Mouse (Mus musculus) gastrocnemius, postnatal 4 days (tissue): ENCODE data around the gene Sap25. TPM values are rescaled to one million over a fixed set of nuclear protein-coding genes. Genes with fewer than 3 reads are reported as not detected.
A peak's percentile ranks its signal among the peaks of the same experiment; 100 is the strongest.

ENCODE experiments used
- DNase-seq, 2 experiments: peaks; one replicate each; pipeline ENCODE4 v3.0.0; 2021 to 2022; ENCODE audit warnings: low spot score in 2 of 2, mixed read lengths in 2 of 2
- total RNA-seq, 2 experiments: library from RNA; stranded (reverse); gene quantifications; 2 replicates each; pipeline ENCODE4 v1.2.3; 2021

The Sap25 gene
- total RNA-seq, 2 experiments from 2014 or later = 3.2 to 3.8 TPM

- DNase-seq = no peak
Observed at GRCm38 (mm10) chr5:137627991-137628390, 13.1 kb upstream of the Sap25 start.

- peak; percentile 93 to 98 for DNase-seq
Observed at GRCm38 (mm10) chr5:137628498-137629305, 12.4 kb upstream of the Sap25 start, which contains the start of the genes Fbxo24, Lrch4 and Gm20605. Fbxo24 (minus strand) TSS chr5:137629002. Lrch4 (plus strand) TSS chr5:137629121. Gm20605 (plus strand) TSS chr5:137629175.

GRCm38 (mm10) chr5:137629306-137629721, 11.8 kb upstream of the Sap25 start:
- DNase-seq = peak in 1 of 2 experiments; percentile 42

- no peak for DNase-seq
Observed at GRCm38 (mm10) chr5:137629906-137630545, 11.1 kb upstream of the Sap25 start.

GRCm38 (mm10) chr5:137630602-137631001, 10.5 kb upstream of the Sap25 start:
- no peak for DNase-seq

- no peak for DNase-seq
Observed at GRCm38 (mm10) chr5:137631171-137631570, 10.0 kb upstream of the Sap25 start.

GRCm38 (mm10) chr5:137631591-137631990, 9.5 kb upstream of the Sap25 start:
- DNase-seq = no peak

- no peak for DNase-seq
Observed at GRCm38 (mm10) chr5:137633397-137634084, 7.6 kb upstream of the Sap25 start.

- no peak for DNase-seq
Observed at GRCm38 (mm10) chr5:137639472-137639871, 1.7 kb upstream of the Sap25 start.

GRCm38 (mm10) chr5:137642886-137643285, 1.8 kb downstream of the Sap25 start:
- DNase-seq = no peak

GRCm38 (mm10) chr5:137644484-137644883, 3.4 kb downstream of the Sap25 start:
- no peak for DNase-seq

GRCm38 (mm10) chr5:137645091-137645651, 4.0 kb downstream of the Sap25 start:
- peak in 1 of 2 experiments; percentile 39 for DNase-seq

- no peak for DNase-seq
Observed at GRCm38 (mm10) chr5:137645652-137646091, 4.5 kb downstream of the Sap25 start, which contains the start of gene Irs3. Irs3 (minus strand) TSS chr5:137645714.

- no peak for DNase-seq
Observed at GRCm38 (mm10) chr5:137647827-137648601, 6.9 kb downstream of the Sap25 start.

GRCm38 (mm10) chr5:137649251-137649650, 8.1 kb downstream of the Sap25 start:
- no peak for DNase-seq

- DNase-seq = peak in 1 of 2 experiments; percentile 54
Observed at GRCm38 (mm10) chr5:137649669-137650571, 8.8 kb downstream of the Sap25 start.

GRCm38 (mm10) chr5:137652474-137652873, 11.3 kb downstream of the Sap25 start:
- DNase-seq = peak in 1 of 2 experiments; percentile 80

GRCm38 (mm10) chr5:137653366-137653765, 12.2 kb downstream of the Sap25 start:
- no peak for DNase-seq

GRCm38 (mm10) chr5:137654746-137655145, 13.6 kb downstream of the Sap25 start:
- no peak for DNase-seq
